Comparison of ENCODE assay signal across 24 mouse cellular contexts in genomic region chr9:21114190-21114589, GRCm38 (mm10). TPM values are rescaled to one million over a fixed set of nuclear protein-coding genes. Genes with fewer than 3 reads are reported as not detected.
DNase-seq lines count a peak whose midpoint lies in the region; ATAC-seq and TF ChIP-seq lines count a peak whose summit lies in the region.
"Had no signal": no experiment of that assay in that cellular context is flagged by ENCODE, and none has a peak within 500 bp of the region (broad histone marks: within the 10 kb centered on the region; RNA-seq: fewer than 3 reads in every experiment).

No protein-coding gene starts in this region.

- H3K27me3 ChIP-seq in lung, embryonic 16.5 days (ENCODE audit: control insufficient read depth, insufficient read depth, low read depth, low read length): no peaks in the 10 kb centered on the region
- H3K27me3 ChIP-seq in lung, postnatal 0 days (replicated peaks; ENCODE audit: insufficient read depth, low read length): no peaks in the 10 kb centered on the region
- H3K27me3 ChIP-seq: CH12.LX; embryonic facial prominence, embryonic 12.5 days; embryonic facial prominence, embryonic 15.5 days; hindbrain, embryonic 12.5 days; hindbrain, embryonic 15.5 days; Patski had no signal

- peak; percentile 36 to 49 for DNase-seq in cerebellum, adult 18-20 months
- DNase-seq in cerebellum, postnatal 36 days: no peak
- DNase-seq in cerebellum, postnatal 14 days: peak; percentile 21 to 32
- no peak for DNase-seq in cerebellum, adult 11-12 months
- no peak for DNase-seq in lung, postnatal 0 days (ENCODE audit: low spot score)
- DNase-seq: adrenal gland, postnatal 10 days; adrenal gland, postnatal 36 days; B cell, adult 2 months; forebrain, postnatal 0 days; gastrocnemius, adult 2 months; gastrocnemius, postnatal 14 days; heart, adult 11 months; kidney, adult 11 months; kidney, adult 8-10 months had no signal

- no peak overlapping the region for H3K27ac ChIP-seq in lung, embryonic 16.5 days (ENCODE audit: low read length)
- H3K27ac ChIP-seq in lung, postnatal 0 days (ENCODE audit: low read length): no peak overlapping the region
- H3K27ac ChIP-seq: embryonic facial prominence, embryonic 12.5 days; embryonic facial prominence, embryonic 15.5 days; gastrocnemius, adult 2 months; hindbrain, embryonic 12.5 days; hindbrain, embryonic 15.5 days had no signal

- H3K9ac ChIP-seq in lung, embryonic 16.5 days (ENCODE audit: low read length): no peak overlapping the region
- no peak overlapping the region for H3K9ac ChIP-seq in lung, postnatal 0 days (replicated peaks; ENCODE audit: low read depth)
- H3K9ac ChIP-seq: embryonic facial prominence, embryonic 12.5 days; embryonic facial prominence, embryonic 15.5 days; forebrain, postnatal 0 days; hindbrain, embryonic 12.5 days; hindbrain, embryonic 15.5 days had no signal

- WGBS in lung, embryonic 16.5 days: 78% methylated on average over 7 of the region's 7 CpGs
- WGBS in lung, postnatal 0 days: 79% methylated on average over 7 of the region's 7 CpGs

- H3K4me1 ChIP-seq in lung, embryonic 16.5 days (replicated peaks; ENCODE audit: control insufficient read depth, insufficient read depth, low read length): no peaks in the 10 kb centered on the region
- H3K4me1 ChIP-seq in lung, postnatal 0 days (ENCODE audit: insufficient read depth, low read depth, low read length): no peaks in the 10 kb centered on the region
- H3K4me1 ChIP-seq: embryonic facial prominence, embryonic 12.5 days; embryonic facial prominence, embryonic 15.5 days; hindbrain, embryonic 12.5 days; hindbrain, embryonic 15.5 days had no signal

- no peak overlapping the region for H3K4me3 ChIP-seq in lung, embryonic 16.5 days (ENCODE audit: low read length)
- no peak overlapping the region for H3K4me3 ChIP-seq in lung, postnatal 0 days (ENCODE audit: low read depth, low read length)
- H3K4me3 ChIP-seq: embryonic facial prominence, embryonic 12.5 days; embryonic facial prominence, embryonic 15.5 days; gastrocnemius, adult 2 months; hindbrain, embryonic 12.5 days; hindbrain, embryonic 15.5 days had no signal

- H3K4me2 ChIP-seq in lung, embryonic 16.5 days (ENCODE audit: low read depth, low read length): no peak overlapping the region
- H3K4me2 ChIP-seq in lung, postnatal 0 days (replicated peaks; ENCODE audit: low read depth, low read length): no peak overlapping the region
- H3K4me2 ChIP-seq: embryonic facial prominence, embryonic 12.5 days; embryonic facial prominence, embryonic 15.5 days; heart, embryonic 11.5 days; hindbrain, embryonic 12.5 days; hindbrain, embryonic 15.5 days had no signal

- H3K9me3 ChIP-seq in lung, embryonic 16.5 days (ENCODE audit: control insufficient read depth, low read length): no peaks in the 10 kb centered on the region
- H3K9me3 ChIP-seq in lung, postnatal 0 days (ENCODE audit: low read length): no peaks in the 10 kb centered on the region
- H3K9me3 ChIP-seq: embryonic facial prominence, embryonic 12.5 days; embryonic facial prominence, embryonic 15.5 days; G1E; hindbrain, embryonic 12.5 days; hindbrain, embryonic 15.5 days had no signal

- H3K36me3 ChIP-seq in lung, embryonic 16.5 days (ENCODE audit: control insufficient read depth, insufficient read depth, low read length): no peaks in the 10 kb centered on the region; the same call in 1 of the 2 replicates
- H3K36me3 ChIP-seq in lung, postnatal 0 days (ENCODE audit: insufficient read depth, low read length): peaks cover 10% of the 10 kb centered on the region

- TF ChIP-seq CTCF in lung, postnatal 0 days (IDR thresholded peaks at IDR 0.05): no peak

- TF ChIP-seq EP300 in lung, postnatal 0 days (IDR thresholded peaks at IDR 0.05): no peak

- 0 out of 2 replicates have a peak, but pooled peaks have one; percentile 15 for ATAC-seq in lung, embryonic 16.5 days (ENCODE audit: low read depth)
- ATAC-seq in lung, postnatal 0 days: no peak
- ATAC-seq: forebrain, embryonic 14.5 days; forebrain, postnatal 0 days; Patski had no signal

RNA-seq across cellular contexts. Expression of gene Tyk2, which starts 16.9 kb away (rescaled TPM):
- polyA plus RNA-seq in lung, embryonic 16.5 days (2015; fragmentation: Nextera tagmentation; extraction: Ambion mirVana): 16.9 and 18.1 TPM in 2 replicates
- polyA plus RNA-seq in lung, postnatal 0 days (2015; fragmentation: Nextera tagmentation; extraction: Ambion mirVana): 10.9 and 12.5 TPM in 2 replicates

RNA-seq across cellular contexts. Expression of gene Raver1, which starts 22.4 kb away (rescaled TPM):
- 56.8 and 69.1 TPM in 2 replicates for polyA plus RNA-seq in lung, embryonic 16.5 days (2015; fragmentation: Nextera tagmentation; extraction: Ambion mirVana)
- polyA plus RNA-seq in lung, postnatal 0 days (2015; fragmentation: Nextera tagmentation; extraction: Ambion mirVana): 15.3 and 16.8 TPM in 2 replicates

RNA-seq across cellular contexts. Expression of gene Gm38431, which starts 22.4 kb away (rescaled TPM):
- polyA plus RNA-seq in lung, embryonic 16.5 days (2015; fragmentation: Nextera tagmentation; extraction: Ambion mirVana): 1.2 and 3.3 TPM in 2 replicates
- 0.60 and 0.69 TPM in 2 replicates for polyA plus RNA-seq in lung, postnatal 0 days (2015; fragmentation: Nextera tagmentation; extraction: Ambion mirVana)

RNA-seq across cellular contexts. Expression of gene Cdc37, which starts 35.6 kb away (rescaled TPM):
- 265 and 301 TPM in 2 replicates for polyA plus RNA-seq in lung, embryonic 16.5 days (2015; fragmentation: Nextera tagmentation; extraction: Ambion mirVana)
- polyA plus RNA-seq in lung, postnatal 0 days (2015; fragmentation: Nextera tagmentation; extraction: Ambion mirVana): 165 and 171 TPM in 2 replicates

RNA-seq across cellular contexts. Expression of gene Fdx1l, which starts 40.8 kb away (rescaled TPM):
- 44.1 and 46.5 TPM in 2 replicates for polyA plus RNA-seq in lung, embryonic 16.5 days (2015; fragmentation: Nextera tagmentation; extraction: Ambion mirVana)
- polyA plus RNA-seq in lung, postnatal 0 days (2015; fragmentation: Nextera tagmentation; extraction: Ambion mirVana): 36.7 and 40.9 TPM in 2 replicates

Comparison
In these comparisons a context has a peak if more than half of its experiments do, and no peak if none do; other contexts are left out.
1. DNase-seq: peak in cerebellum, adult 18-20 months (2 of 2) and cerebellum, postnatal 14 days (2 of 2); none in cerebellum, postnatal 36 days (0 of 2), cerebellum, adult 11-12 months (single experiment) and lung, postnatal 0 days (single experiment).